ENCODE assay signal across 8 mouse cellular contexts in genomic region chr4:138522296-138522695, GRCm38 (mm10).
DNase-seq lines count a peak whose midpoint lies in the region; ATAC-seq lines count a peak whose summit lies in the region.

No protein-coding gene starts in this region.

- DNase-seq in heart, adult 11 months = peak; percentile 99
- DNase-seq in MN1 (ENCODE audit: low spot score) = peak; percentile 32
- peak; percentile 60 for DNase-seq in gastrocnemius, postnatal 14 days
- peak; percentile 94 for DNase-seq in midbrain, embryonic 11.5 days (ENCODE audit: low spot score, missing footprints)
- DNase-seq in frontal cortex, postnatal 25 days (ENCODE audit: low spot score in 2 of 2) = no peak
- no peak for DNase-seq in adrenal gland, postnatal 14 days
- DNase-seq in left cerebral cortex, postnatal 36 days (ENCODE audit: low spot score in 2 of 2) = no peak

- no peak for ATAC-seq in heart, embryonic 11.5 days (replicated peaks; ENCODE audit: insufficient number of reproducible peaks, low FRiP score, low TSS enrichment)
- ATAC-seq in midbrain, embryonic 11.5 days (ENCODE audit: low FRiP score) = peak; percentile 83

- no peaks in the 10 kb centered on the region for H3K36me3 ChIP-seq in heart, embryonic 11.5 days (ENCODE audit: control insufficient read depth, insufficient read depth, low read length)
- no peaks in the 10 kb centered on the region for H3K36me3 ChIP-seq in midbrain, embryonic 11.5 days (ENCODE audit: control insufficient read depth, insufficient read depth, low read length)

- no peak overlapping the region for H3K27ac ChIP-seq in heart, embryonic 11.5 days (ENCODE audit: low read depth, low read length)
- peak overlapping the region; percentile 40; the same call in 1 of the 2 replicates for H3K27ac ChIP-seq in midbrain, embryonic 11.5 days (ENCODE audit: low read depth, low read length)

- intact Hi-C loops in gastrocnemius, postnatal 14 days (cut with DNase I; ENCODE audit: low total_unique reads) = no loop called here
- intact Hi-C loops in left cerebral cortex, postnatal 36 days (cut with DNase I) = no loop called here

- no peak overlapping the region for H3K4me3 ChIP-seq in heart, embryonic 11.5 days (ENCODE audit: low read depth, low read length)
- H3K4me3 ChIP-seq in midbrain, embryonic 11.5 days (ENCODE audit: low read depth, low read length) = no peak overlapping the region

- no peak overlapping the region for H3K9ac ChIP-seq in heart, embryonic 11.5 days (ENCODE audit: low read depth, low read length)
- H3K9ac ChIP-seq in midbrain, embryonic 11.5 days (ENCODE audit: low read length) = peak overlapping the region; percentile 9; the same call in 1 of the 2 replicates

- H3K27me3 ChIP-seq in heart, embryonic 11.5 days (ENCODE audit: control insufficient read depth, insufficient read depth, low read length) = peaks cover 15% of the 10 kb centered on the region
- no peaks in the 10 kb centered on the region for H3K27me3 ChIP-seq in midbrain, embryonic 11.5 days (ENCODE audit: control insufficient read depth, insufficient read depth, low read length)

- H3K4me2 ChIP-seq in heart, embryonic 11.5 days = no peak overlapping the region
- 0 out of 2 replicates have a peak overlapping the region, but pooled peaks have one; percentile 10 for H3K4me2 ChIP-seq in midbrain, embryonic 11.5 days

- no peaks in the 10 kb centered on the region for H3K9me3 ChIP-seq in heart, embryonic 11.5 days (replicated peaks; ENCODE audit: control insufficient read depth, low read length)
- no peaks in the 10 kb centered on the region for H3K9me3 ChIP-seq in midbrain, embryonic 11.5 days (ENCODE audit: control insufficient read depth, low read length)

- 24% methylated on average over 7 of the region's 7 CpGs for WGBS in heart, embryonic 11.5 days (ENCODE audit: insufficient replicate concordance)
- WGBS in midbrain, embryonic 11.5 days = 1% methylated on average over 7 of the region's 7 CpGs

- H3K4me1 ChIP-seq in heart, embryonic 11.5 days (ENCODE audit: control insufficient read depth, insufficient read depth, low read length) = peaks cover 11% of the 10 kb centered on the region
- H3K4me1 ChIP-seq in midbrain, embryonic 11.5 days (ENCODE audit: control insufficient read depth, insufficient read depth, low read length) = peaks cover 12% of the 10 kb centered on the region

Comparison
In these comparisons a context has a peak if more than half of its experiments do, and no peak if none do; other contexts are left out.
1. DNase-seq: peak in heart, adult 11 months (single experiment), MN1 (single experiment), gastrocnemius, postnatal 14 days (single experiment) and midbrain, embryonic 11.5 days (single experiment); none in frontal cortex, postnatal 25 days (0 of 2), adrenal gland, postnatal 14 days (single experiment) and left cerebral cortex, postnatal 36 days (0 of 2).